Comparison of ENCODE assay signal across 22 mouse cellular contexts in the genomic region with DNA sequence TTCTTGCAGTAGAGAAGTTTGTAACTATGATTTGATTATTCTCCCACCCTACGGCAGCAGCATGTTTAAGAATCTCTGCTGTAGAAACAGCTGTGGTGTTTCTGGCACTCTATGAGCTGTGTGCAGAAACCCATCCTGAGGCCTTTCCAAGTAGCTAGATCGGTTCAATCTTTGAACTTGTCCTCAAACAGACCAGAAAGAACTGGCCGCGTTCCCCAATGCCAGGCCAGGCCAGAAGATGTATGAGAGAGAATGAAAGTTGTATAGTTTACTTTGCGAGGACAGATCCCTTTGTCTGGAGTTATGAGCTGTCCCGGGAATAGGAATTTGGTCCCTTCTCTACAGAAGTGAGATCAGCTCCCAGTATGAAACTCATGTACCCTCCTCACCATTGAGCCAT.
DNase-seq lines count a peak whose midpoint lies in the region; ATAC-seq lines count a peak whose summit lies in the region.
"Had no signal": no experiment of that assay in that cellular context is flagged by ENCODE, and none has a peak within 500 bp of the region (broad histone marks: within the 10 kb centered on the region; RNA-seq: fewer than 3 reads in every experiment).

No protein-coding gene starts in this region.

- peaks cover 3% of the 10 kb centered on the region; the same call in 1 of the 2 replicates for H3K4me1 ChIP-seq in heart, embryonic 10.5 days
- peaks cover 12% of the 10 kb centered on the region; the same call in 1 of the 2 replicates for H3K4me1 ChIP-seq in lung, embryonic 15.5 days
- H3K4me1 ChIP-seq: liver, embryonic 15.5 days; neural tube, embryonic 12.5 days had no signal

- WGBS in heart, embryonic 10.5 days = 87% methylated on average over 6 of the region's 6 CpGs
- WGBS in lung, embryonic 15.5 days = 39% methylated on average over 6 of the region's 6 CpGs

- H3K4me3 ChIP-seq in heart, embryonic 10.5 days = no peak overlapping the region
- no peak overlapping the region for H3K4me3 ChIP-seq in lung, embryonic 15.5 days
- H3K4me3 ChIP-seq: erythroblast, embryonic 14.5 days; liver, embryonic 15.5 days; neural tube, embryonic 12.5 days had no signal

- no peak overlapping the region for H3K9ac ChIP-seq in lung, embryonic 15.5 days
- H3K9ac ChIP-seq: liver, embryonic 15.5 days; neural tube, embryonic 12.5 days had no signal

- no peaks in the 10 kb centered on the region for H3K27me3 ChIP-seq in heart, embryonic 10.5 days (ENCODE audit: insufficient read depth, poor library complexity, severe bottlenecking)
- H3K27me3 ChIP-seq in lung, embryonic 15.5 days = no peaks in the 10 kb centered on the region
- H3K27me3 ChIP-seq: CH12.LX; liver, embryonic 15.5 days; neural tube, embryonic 12.5 days had no signal

- DNase-seq in heart, embryonic 10.5 days (ENCODE audit: low spot score) = peak; percentile 19
- no peak for DNase-seq in heart, adult 8-10 months (ENCODE audit: low spot score)
- DNase-seq in lung, adult 18-20 months = no peak
- peak; percentile 44 for DNase-seq in lung, postnatal 14 days
- no peak for DNase-seq in natural killer cell, adult 2 months (ENCODE audit: low spot score in 2 of 2)
- no peak for DNase-seq in left cerebral cortex, adult 8-10 months (ENCODE audit: low spot score in 2 of 2)
- DNase-seq: adrenal gland, adult 8-10 months; cerebellum, adult 2 months; cerebellum, postnatal 14 days; kidney, adult 18-20 months; layer of hippocampus, adult 9-11 months; liver; thymus, postnatal 4 days had no signal

- ATAC-seq in lung, embryonic 15.5 days (ENCODE audit: borderline replicate concordance, extremely low read depth, low FRiP score, low TSS enrichment) = peak; percentile 76; the same call in 1 of the 2 replicates
- ATAC-seq: forebrain, embryonic 16.5 days; hindbrain, embryonic 16.5 days; midbrain, embryonic 16.5 days had no signal

- no peak overlapping the region for H3K27ac ChIP-seq in heart, embryonic 10.5 days
- H3K27ac ChIP-seq in lung, embryonic 15.5 days = no peak overlapping the region
- H3K27ac ChIP-seq: liver, embryonic 15.5 days; neural tube, embryonic 12.5 days had no signal

- H3K4me2 ChIP-seq in lung, embryonic 15.5 days = no peak overlapping the region
- H3K4me2 ChIP-seq: liver, embryonic 15.5 days; midbrain, embryonic 11.5 days; neural tube, embryonic 12.5 days had no signal

- no peaks in the 10 kb centered on the region for H3K9me3 ChIP-seq in heart, embryonic 10.5 days
- H3K9me3 ChIP-seq in lung, embryonic 15.5 days = no peaks in the 10 kb centered on the region
- H3K9me3 ChIP-seq: liver, embryonic 15.5 days; neural tube, embryonic 12.5 days had no signal

- no peaks in the 10 kb centered on the region for H3K36me3 ChIP-seq in heart, embryonic 10.5 days
- no peaks in the 10 kb centered on the region for H3K36me3 ChIP-seq in lung, embryonic 15.5 days
- H3K36me3 ChIP-seq: liver, embryonic 15.5 days; neural tube, embryonic 12.5 days had no signal

Comparison
In these comparisons a context has a peak if more than half of its experiments do, and no peak if none do; other contexts are left out.
1. DNase-seq: peak in heart, embryonic 10.5 days (single experiment) and lung, postnatal 14 days (single experiment); none in heart, adult 8-10 months (single experiment), lung, adult 18-20 months (0 of 2), natural killer cell, adult 2 months (0 of 2) and left cerebral cortex, adult 8-10 months (0 of 2).